Mouse (Mus musculus): ENCODE results near the gene Ctss. TPM values are rescaled to one million over a fixed set of nuclear protein-coding genes. Genes with fewer than 3 reads are reported as not detected.

Gene Ctss
- total RNA-seq (2014; fragmentation: Nextera tagmentation) (26.1 and 42.2 TPM in 2 replicates), total RNA-seq (2017) (74.5 and 94.5 TPM in 2 replicates)

DNA sequence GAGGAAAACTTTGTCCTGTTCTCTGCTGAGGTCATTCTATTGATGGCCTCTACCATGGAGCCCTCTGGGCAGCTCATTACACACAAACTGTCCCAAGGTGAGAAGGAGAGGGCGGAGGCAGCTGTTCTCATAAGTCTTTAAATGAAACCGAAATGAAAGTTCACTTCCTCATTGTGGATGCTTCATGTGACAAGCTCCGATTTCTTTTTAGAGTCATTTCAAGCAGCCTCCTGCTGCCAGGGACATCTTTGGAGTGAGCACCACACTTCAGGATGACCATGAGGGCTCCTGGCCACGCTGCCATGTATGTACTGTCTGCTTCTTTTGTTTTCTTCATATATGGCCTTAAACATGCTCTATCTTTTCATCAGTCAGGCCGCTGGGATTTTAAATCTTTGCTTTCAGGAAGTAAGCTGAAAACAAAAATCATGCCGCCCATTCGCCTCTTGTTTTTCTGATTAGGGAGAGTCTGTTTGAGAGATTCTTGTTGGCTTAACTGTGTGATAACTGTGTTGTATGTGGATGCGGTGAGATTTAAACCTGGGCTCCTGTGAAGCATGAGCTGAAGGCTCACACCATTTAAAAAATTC lies at the start of gene Ctss:
Gene Ctss, plus strand, starts transcription at position 165 of the 590 bp plus-strand sequence.
- ATAC-seq (replicated peaks; ENCODE audit: poor library complexity, severe bottlenecking), result peak; percentile 28

DNA sequence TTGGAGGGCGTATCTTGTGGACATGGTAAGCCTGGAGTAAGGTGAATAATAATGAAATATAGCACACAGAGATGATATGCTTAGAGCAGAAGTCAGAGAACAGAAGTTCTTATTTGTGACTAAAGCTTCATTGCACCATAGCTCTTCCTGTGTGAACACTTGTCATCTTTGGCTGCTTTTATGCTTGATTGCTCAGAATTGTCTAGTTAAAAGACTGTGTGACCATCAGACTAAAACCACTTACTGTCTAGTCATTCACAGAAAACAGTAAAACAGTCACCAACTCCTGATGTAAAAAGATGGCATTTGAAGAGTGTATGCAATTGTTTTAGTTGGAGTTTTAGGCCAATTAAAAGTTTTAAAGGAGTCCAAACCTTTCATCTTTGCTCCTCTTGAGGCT lies 47.6 kb upstream of the Ctss start:
- no peak for ATAC-seq (replicated peaks; ENCODE audit: poor library complexity, severe bottlenecking)

DNA sequence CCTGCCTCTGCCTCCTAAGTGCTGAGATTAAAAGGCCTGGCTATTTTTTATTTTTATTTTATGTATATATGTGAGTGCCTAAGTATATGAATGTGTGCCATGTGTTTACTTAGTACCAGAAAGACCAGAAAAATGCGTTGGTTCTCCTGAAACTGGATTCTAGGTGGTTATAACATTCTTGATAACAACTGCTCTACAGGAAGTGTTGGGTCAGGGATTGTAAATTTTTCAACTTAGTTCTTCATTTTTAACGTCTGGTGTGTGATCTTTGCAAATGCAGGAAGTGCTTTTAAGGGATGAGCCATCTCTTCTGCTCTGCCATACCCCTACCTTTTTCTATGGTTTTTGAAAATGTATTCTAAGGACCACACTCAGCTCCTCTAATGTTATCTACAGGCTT lies 40.2 kb upstream of the Ctss start:
- no peak for ATAC-seq (replicated peaks; ENCODE audit: poor library complexity, severe bottlenecking)

DNA sequence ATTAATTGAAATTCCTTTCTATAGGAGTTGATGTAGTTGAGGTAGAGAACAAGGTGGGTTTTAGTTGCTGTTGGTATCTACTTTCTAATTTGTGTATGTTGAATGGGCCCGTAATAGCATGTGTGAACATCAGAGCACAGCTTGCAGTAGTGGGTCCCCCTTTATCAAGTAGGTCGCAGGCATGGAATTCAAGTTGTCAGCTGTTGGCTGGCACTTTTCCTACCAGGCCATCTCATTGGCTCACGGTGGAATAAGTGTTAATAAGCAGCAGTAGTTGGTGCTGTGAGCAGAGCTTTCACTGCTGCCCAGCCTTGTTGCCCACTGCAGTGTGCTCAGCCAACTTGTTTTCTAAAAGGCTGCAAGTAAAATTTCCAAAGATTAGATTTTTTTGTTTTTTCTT lies 37.9 kb upstream of the Ctss start:
- ATAC-seq (replicated peaks; ENCODE audit: poor library complexity, severe bottlenecking), result no peak

DNA sequence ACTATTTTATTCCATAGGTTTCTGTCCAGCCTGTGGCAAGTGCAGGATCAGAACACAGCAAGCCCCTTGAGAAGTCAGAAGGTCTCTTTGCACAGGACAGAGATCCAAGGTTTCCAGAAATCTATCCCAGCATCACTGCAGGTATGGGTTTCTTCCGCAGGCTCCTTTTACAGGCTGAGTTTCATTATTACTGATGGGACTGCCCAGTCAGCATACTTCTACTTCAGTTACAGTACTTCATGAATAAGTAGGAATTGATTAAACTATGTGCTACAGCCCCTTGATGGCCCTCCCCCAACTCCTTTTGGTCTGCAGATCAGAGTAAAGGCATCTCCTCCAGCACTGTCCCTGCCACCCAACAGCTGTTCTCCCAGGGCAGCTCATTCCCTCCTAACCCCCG lies 36.3 kb upstream of the Ctss start:
- no peak for ATAC-seq (replicated peaks; ENCODE audit: poor library complexity, severe bottlenecking)

DNA sequence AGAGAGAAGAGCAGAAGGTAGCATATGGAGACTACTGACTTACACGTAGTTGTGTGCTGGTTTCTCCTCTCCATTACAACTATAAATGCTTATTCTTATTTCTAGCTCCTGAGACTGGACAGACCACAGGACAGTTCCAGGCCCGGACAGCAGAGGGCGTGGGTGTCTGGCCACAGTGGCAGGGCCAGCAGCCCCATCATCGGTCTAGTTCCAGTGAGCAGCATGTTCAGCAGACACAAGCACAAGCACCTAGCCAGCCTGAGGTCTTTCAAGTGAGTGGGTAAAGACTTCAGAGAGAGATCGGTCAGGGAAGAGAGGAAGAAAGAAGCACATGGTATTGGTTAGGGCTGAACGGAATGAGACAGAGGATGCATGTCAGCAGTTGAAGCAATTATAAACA lies 32.2 kb upstream of the Ctss start:
- ATAC-seq (replicated peaks; ENCODE audit: poor library complexity, severe bottlenecking), result peak; percentile 87

DNA sequence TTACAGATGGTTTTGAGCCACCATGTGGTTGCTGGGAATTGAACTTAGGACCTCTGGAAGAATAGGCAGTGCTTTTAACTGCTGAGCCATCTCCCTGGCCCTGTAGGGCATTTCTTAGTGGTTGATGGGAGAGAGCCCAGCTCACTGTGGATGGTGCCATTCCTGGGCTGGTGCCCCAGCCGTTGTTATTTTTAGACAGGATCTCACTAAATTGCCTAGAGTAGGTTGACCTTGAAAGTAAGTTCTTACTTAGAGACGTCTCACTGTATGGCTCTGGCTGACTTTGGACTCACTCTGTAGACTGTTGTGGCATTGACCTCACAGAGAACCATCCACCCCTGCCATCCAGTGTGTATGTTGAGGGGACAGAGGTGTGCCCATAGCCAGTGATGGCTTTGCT lies 28.4 kb upstream of the Ctss start:
- no peak for ATAC-seq (replicated peaks; ENCODE audit: poor library complexity, severe bottlenecking)

DNA sequence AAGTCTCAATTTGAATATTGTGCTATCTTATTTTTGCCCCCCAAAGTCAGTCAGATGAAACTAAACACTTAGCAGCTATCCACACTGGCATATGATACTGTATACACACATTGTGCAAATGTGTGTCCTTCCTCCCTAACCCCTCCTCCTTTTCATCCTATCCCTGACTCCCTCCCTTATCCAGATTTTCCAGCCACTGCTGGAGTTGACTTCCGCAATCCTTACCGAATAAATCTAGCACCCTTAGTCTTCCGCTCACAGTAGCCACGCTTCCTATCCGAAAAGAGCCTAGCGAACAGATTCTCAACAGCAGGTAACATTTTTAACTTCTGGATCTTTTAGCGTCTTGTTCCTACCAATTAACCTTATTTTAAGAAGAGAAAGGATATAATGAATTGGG lies 27.6 kb upstream of the Ctss start, which contains the start of gene Ctsk:
Gene Ctsk, plus strand, starts transcription at position 233 of the 400 bp plus-strand sequence.
- ATAC-seq (replicated peaks; ENCODE audit: poor library complexity, severe bottlenecking), result no peak

DNA sequence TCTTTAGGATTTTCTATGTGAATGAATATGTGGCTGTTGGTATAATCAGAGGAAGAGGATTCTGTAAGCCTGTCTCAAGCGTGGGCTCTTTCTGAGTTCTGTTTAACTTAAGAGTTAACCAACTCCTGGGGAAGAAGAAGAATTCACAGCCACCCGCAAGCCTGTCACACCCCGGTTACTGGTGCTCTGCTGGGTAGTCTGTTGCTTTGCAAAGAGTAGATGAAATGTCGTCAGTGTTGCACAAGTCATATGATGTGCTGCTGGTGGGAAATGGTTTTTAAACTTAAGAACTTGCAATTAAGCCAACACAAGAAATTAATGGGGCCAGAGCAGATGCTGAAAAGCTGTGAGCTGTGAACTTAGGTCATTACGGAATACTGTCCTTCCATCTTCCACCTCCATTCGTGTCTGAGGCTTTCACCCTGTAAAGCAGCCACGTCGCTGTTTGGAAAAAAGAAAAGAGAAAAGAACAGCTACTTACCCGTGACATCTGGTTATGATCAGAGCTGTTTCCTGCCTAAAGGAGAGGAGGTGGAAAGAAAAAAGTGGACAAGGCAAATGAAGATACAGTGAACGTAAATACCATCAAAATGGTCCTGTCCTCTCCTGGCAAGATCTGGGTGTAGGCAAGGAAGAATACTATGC lies 27.0 kb upstream of the Ctss start:
- no peak; the same call in 1 of the 2 replicates for ATAC-seq (replicated peaks; ENCODE audit: poor library complexity, severe bottlenecking)

DNA sequence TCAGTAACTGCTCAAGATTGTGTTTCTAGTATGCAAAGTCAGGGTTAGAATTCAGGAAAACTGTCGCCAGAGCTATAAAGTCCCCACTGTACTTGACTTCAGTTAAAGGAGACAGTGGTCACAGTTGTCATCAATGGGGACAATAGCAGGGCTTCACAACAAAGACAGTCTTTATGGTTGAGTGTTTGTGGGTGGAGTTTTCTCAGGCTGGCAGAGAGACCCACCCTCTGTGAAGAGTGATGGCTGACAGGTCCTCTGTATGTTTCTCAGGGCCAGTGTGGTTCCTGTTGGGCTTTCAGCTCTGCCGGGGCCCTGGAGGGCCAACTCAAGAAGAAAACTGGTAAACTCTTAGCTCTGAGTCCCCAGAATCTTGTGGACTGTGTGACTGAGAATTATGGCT lies 24.3 kb upstream of the Ctss start:
- no peak for ATAC-seq (replicated peaks; ENCODE audit: poor library complexity, severe bottlenecking)

DNA sequence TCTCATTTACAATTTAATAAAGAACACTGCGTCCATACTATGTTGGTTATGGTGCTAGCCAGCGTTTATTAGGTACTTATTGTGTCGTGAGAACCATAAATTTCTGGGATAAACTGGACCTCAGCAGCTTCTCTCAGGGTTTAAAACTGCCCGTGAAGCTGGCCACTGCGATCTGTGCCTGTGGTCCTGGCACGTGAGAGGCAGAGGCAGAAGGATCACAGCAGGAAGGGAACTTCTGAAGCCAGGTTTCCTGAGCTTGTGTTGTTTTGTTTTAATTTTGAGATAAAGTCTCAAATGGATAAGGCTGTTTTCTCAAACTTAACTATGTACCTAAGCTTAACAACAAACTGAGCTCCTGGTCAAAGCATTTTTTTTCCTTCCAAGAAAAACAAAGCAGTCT lies 17.2 kb upstream of the Ctss start:
- no peak for ATAC-seq (replicated peaks; ENCODE audit: poor library complexity, severe bottlenecking)

DNA sequence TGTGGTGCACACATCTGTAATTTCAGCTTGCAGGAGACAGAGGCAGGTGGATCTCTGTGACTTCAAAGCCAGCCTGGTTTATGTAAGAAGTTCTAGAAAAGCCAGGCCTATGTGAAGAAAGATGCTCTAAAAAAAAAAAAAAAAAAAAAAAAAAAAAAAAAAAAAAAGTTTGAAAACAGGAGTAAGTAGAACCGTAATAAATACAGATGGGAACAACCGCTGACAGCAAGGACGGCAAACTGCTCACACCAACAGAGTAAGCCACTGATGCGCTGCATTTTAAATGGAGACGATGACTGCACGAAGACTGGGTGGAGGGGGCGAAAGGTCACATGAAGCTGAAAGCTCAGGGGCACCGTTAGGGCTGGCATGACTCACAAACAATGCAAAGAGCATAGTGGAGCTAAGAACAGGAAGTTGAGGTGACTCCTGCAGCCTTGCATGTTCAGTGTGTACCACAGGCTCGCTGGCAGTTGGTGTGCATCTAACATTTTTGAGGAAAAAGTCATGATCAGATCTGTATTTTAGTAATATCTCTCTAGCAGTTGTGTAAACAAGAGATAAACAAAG lies 14.9 kb upstream of the Ctss start:
- ATAC-seq (replicated peaks; ENCODE audit: poor library complexity, severe bottlenecking), result peak; percentile 99

DNA sequence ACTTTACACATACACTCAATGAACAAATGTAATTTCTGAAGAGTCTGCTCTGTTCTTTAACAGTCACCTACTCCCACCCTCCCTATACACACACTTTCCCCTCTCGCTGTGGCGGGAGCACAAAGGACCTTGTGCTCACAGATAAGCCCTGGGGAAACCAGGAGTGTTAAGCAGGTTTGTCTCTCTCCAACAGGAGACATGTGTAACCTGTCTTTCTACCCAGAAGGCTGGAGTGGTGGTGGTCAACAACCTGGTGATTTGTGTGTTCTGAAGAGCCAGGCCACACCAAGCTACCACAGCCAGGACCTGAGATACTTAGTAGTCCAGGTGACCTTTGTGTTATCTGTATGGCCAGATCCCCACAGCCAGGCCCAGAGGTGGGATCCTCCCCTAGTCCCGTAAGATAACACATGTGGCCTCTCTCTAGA lies 10.0 kb upstream of the Ctss start:
- ATAC-seq (replicated peaks; ENCODE audit: poor library complexity, severe bottlenecking), result no peak

DNA sequence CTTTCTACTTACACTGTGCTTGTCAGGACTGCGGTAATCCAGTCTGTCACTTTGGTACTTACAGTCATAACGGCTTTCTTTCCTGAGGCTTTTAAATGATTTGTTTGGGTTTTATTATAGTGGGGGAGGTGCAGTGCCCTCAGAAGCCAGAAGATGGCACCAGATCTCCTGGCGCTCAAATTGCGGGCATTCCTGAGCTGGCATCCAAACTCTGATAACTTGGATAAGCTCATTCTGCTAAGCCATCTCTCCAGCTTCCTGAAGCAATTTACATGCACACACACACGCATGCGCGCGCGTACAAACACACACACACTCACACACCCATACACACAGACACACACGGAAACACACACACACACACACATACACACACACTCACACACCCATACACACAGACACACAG lies 9.1 kb upstream of the Ctss start:
- peak; percentile 62 for ATAC-seq (replicated peaks; ENCODE audit: poor library complexity, severe bottlenecking)

DNA sequence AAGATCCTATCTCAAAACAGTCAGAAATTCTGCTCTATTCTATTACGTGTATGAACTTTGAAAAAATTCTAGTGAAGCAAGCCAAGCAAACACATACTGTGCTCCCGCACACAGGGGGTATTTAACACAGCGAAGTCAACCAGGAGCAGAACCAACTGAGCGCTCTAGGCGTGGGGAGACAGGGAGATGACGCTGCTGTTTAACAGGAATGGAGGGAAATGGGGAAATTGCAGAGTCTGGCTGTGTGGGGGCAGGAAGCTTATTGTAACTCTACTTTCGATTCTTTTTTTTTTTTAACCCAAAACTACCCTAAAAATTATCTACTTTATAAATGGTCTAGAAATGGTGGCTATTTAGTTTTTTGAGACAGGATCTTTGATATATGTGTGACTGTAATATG lies 7.7 kb upstream of the Ctss start:
- ATAC-seq (replicated peaks; ENCODE audit: poor library complexity, severe bottlenecking), result peak; percentile 70

DNA sequence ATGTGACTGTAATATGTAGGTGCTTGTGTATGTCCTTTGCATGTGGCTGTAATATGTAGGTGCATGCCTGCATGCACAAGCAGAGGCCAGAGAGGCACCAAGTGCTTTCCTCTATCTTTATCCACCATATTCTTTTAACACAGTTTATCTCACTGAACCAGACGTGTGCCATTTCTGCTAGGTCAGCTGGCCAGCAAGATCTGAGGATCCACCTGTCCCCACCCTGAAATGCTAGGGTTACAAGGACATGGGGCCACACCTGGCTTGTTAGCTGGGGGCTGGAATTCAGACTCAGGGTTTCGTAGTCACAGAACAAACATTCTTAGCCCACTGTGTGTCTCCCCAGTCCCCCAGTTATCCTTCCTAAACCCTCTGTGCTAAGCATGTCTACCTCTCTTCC lies 7.3 kb upstream of the Ctss start:
- no peak for ATAC-seq (replicated peaks; ENCODE audit: poor library complexity, severe bottlenecking)

DNA sequence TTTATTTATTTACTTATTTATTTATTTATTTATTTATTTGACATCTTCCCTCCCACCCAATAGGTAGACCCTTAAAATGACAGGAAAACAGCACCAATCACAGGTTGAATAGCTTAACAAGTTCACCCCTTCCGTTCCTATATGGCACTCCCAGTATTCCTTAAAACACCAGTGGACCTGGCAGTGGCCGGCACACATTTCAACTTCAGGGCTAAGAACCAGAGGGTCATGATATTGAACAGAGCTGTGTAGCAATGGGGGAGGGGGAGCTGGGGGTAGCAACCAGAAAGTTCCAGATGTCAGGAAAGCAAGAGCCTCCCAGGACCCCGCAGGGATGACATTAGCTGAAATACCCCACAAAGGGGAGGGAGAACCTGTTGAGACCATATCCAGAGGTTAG lies 6.5 kb upstream of the Ctss start:
- ATAC-seq (replicated peaks; ENCODE audit: poor library complexity, severe bottlenecking), result no peak

DNA sequence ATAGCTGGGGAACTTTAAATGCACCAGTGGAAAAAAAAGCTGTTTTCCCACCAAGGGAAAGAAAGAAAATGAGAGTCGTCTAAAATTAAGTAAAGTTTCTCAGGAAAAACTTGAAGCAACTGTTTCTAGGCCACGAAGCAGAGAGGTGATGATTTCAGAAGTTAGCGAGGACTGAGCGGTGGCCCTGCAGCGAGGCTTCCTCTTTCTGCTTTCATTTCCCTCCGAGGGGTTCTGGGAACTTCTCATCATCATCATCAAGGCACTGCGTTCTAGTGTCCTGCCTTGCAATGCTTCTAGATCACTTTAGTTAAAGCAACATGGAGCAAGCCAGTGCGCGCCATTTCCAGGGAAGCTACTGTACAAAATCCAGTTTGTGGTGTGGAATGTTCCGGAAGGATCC lies 5.4 kb upstream of the Ctss start:
- peak; percentile 51 for ATAC-seq (replicated peaks; ENCODE audit: poor library complexity, severe bottlenecking)

DNA sequence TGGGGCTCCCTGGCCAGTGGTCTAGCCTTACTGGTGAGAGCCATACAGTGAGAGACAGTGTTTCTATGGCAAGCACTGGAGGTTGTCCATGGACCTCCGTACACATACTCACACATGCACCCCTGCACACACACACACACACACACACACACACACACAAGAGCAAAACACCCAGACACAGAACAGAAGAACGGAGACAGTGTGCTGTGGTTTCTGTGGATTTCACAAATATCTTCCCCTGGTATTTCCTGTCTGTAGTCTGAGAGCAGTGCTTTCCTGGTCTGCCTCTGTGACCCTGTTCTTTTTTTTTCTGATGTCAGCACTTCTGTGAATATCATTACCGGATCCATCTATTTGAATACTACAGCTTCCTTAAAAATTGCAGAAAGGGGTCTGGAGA lies 2.9 kb upstream of the Ctss start:
- ATAC-seq (replicated peaks; ENCODE audit: poor library complexity, severe bottlenecking), result peak; percentile 81

DNA sequence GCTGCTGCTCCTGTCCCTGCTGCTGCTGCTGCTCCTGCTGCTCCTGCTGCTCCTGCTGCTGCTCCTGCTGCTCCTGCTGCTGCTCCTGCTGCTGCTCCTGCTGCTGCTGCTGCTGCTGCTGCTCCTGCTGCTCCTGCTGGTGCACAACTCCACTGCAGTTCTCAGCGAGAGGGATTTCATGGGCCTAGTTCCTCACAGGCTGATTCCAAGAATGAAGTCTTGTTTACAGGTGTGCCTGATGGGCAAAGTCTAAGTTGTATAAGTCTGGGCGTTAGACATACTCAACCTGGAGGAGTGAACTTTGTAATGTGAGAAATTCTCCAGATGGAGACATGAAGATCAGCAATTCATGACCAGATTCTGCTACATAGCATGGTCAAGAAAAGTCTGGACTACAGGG lies 1.9 kb upstream of the Ctss start:
- ATAC-seq (replicated peaks; ENCODE audit: poor library complexity, severe bottlenecking), result no peak

DNA sequence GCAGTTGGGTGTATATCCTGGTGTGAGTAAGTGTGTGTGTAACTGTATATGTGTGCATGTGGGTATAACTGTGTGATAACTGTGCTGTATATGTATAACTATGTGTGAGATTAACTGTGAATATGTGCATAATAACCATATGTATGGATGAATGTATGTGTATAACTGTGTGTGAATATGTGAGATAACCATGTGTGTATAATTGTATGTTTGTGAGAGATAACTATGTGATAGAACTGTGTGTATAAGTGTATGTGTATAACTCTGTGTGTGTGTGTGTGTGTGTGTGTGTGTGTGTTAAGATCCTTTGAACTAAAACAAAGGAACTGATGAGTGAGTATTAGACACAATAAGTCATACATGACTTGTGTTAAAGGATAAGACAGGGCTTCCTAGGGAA lies 475 bp upstream of the Ctss start:
- ATAC-seq (replicated peaks; ENCODE audit: poor library complexity, severe bottlenecking), result no peak

DNA sequence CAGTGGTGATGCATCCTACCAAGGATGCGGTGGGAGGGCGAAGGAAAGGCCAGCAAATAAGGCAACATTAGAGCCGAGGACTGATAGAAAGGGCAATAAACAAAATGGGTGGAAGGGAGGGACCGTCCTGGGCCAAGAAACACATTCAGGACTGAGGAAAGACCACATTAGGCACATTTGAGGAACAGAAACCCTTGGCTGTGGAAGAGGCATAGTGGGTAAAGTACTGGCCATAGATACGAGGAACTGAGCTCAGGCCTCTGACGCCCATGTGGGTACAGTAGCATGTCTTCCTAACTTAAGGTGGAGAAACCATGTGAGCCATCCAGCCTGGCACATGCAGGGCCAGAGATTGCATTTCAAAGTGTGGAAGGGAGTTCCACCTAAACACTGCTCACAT lies 3.2 kb downstream of the Ctss start:
- peak; percentile 99 for ATAC-seq (replicated peaks; ENCODE audit: poor library complexity, severe bottlenecking)
